Comparison of ENCODE assay signal across 10 mouse cellular contexts in genomic region chr4:142209884-142210283, GRCm38 (mm10). TPM values are rescaled to one million over a fixed set of nuclear protein-coding genes. Genes with fewer than 3 reads are reported as not detected.
DNase-seq lines count a peak whose midpoint lies in the region; ATAC-seq and TF ChIP-seq lines count a peak whose summit lies in the region.
"Had no signal": no experiment of that assay in that cellular context is flagged by ENCODE, and none has a peak within 500 bp of the region (broad histone marks: within the 10 kb centered on the region; RNA-seq: fewer than 3 reads in every experiment).

No protein-coding gene starts in this region.

- H3K4me3 ChIP-seq in hindbrain, embryonic 16.5 days (ENCODE audit: low read length), result no peak overlapping the region
- H3K4me3 ChIP-seq in hindbrain, postnatal 0 days (ENCODE audit: low read length), result no peak overlapping the region
- no peak overlapping the region for H3K4me3 ChIP-seq in heart, adult 2 months
- no peak overlapping the region for H3K4me3 ChIP-seq in limb, embryonic 15.5 days
- H3K4me3 ChIP-seq: liver, embryonic 12.5 days; midbrain, embryonic 12.5 days had no signal

- peak; percentile 57; the same call in 1 of the 2 replicates for TF ChIP-seq EP300 in heart, adult 2 months (IDR thresholded peaks at IDR 0.05; ENCODE audit: insufficient read depth, low read depth, low read length)

- WGBS in hindbrain, embryonic 16.5 days, result 76% methylated on average over 9 of the region's 9 CpGs
- WGBS in hindbrain, postnatal 0 days, result 68% methylated on average over 9 of the region's 9 CpGs
- 20% methylated on average over 9 of the region's 9 CpGs for WGBS in heart, adult 2 months
- WGBS in limb, embryonic 15.5 days, result 45% methylated on average over 9 of the region's 9 CpGs

- no peak for DNase-seq in hindbrain, postnatal 0 days (ENCODE audit: low spot score)
- DNase-seq in heart, adult 2 months, result peak; percentile 62 to 77
- DNase-seq in kidney, adult 11 months, result peak; percentile 77
- DNase-seq in right cerebral cortex, adult 18-20 months, result no peak
- no peak for DNase-seq in layer of hippocampus, postnatal 25 days (ENCODE audit: extremely low spot score in 1 of 2, low spot score in 1 of 2)
- no peak for DNase-seq in gastrocnemius, postnatal 36 days

- H3K4me2 ChIP-seq in hindbrain, embryonic 16.5 days (ENCODE audit: low read length), result no peak overlapping the region
- no peak overlapping the region for H3K4me2 ChIP-seq in hindbrain, postnatal 0 days (ENCODE audit: low read depth, low read length)
- H3K4me2 ChIP-seq in limb, embryonic 15.5 days, result no peak overlapping the region
- H3K4me2 ChIP-seq: liver, embryonic 12.5 days; midbrain, embryonic 12.5 days had no signal

- H3K36me3 ChIP-seq in hindbrain, embryonic 16.5 days (ENCODE audit: control insufficient read depth, insufficient read depth, low read length), result no peaks in the 10 kb centered on the region
- no peaks in the 10 kb centered on the region for H3K36me3 ChIP-seq in hindbrain, postnatal 0 days (ENCODE audit: insufficient read depth, low read length)
- H3K36me3 ChIP-seq in heart, adult 2 months (ENCODE audit: control insufficient read depth, insufficient read depth, low read length), result no peaks in the 10 kb centered on the region
- no peaks in the 10 kb centered on the region; the same call in 1 of the 2 replicates for H3K36me3 ChIP-seq in limb, embryonic 15.5 days
- H3K36me3 ChIP-seq: midbrain, embryonic 12.5 days had no signal

- no peak for TF ChIP-seq CTCF in hindbrain, postnatal 0 days (IDR thresholded peaks at IDR 0.05; ENCODE audit: low read depth)
- no peak for TF ChIP-seq CTCF in heart, adult 2 months (IDR thresholded peaks at IDR 0.05)

- 0 out of 2 replicates have a peak overlapping the region, but pooled peaks have one; percentile 27 for H3K9ac ChIP-seq in hindbrain, embryonic 16.5 days (ENCODE audit: low read depth, low read length)
- H3K9ac ChIP-seq in hindbrain, postnatal 0 days (replicated peaks; ENCODE audit: low read length), result no peak overlapping the region
- no peak overlapping the region for H3K9ac ChIP-seq in heart, adult 2 months (ENCODE audit: low read depth, low read length)
- H3K9ac ChIP-seq in limb, embryonic 15.5 days, result no peak overlapping the region
- H3K9ac ChIP-seq: liver, embryonic 12.5 days; midbrain, embryonic 12.5 days had no signal

- TF ChIP-seq POLR2A in heart, adult 2 months (IDR thresholded peaks at IDR 0.05; ENCODE audit: insufficient read depth, low read depth, low read length), result no peak

- no peak overlapping the region for H3K27ac ChIP-seq in hindbrain, embryonic 16.5 days (ENCODE audit: low read depth, low read length)
- H3K27ac ChIP-seq in hindbrain, postnatal 0 days, result no peak overlapping the region
- H3K27ac ChIP-seq in heart, adult 2 months, result no peak overlapping the region
- peak overlapping the region; percentile 33; the same call in 1 of the 2 replicates for H3K27ac ChIP-seq in limb, embryonic 15.5 days
- H3K27ac ChIP-seq: liver, embryonic 12.5 days; midbrain, embryonic 12.5 days had no signal

- H3K9me3 ChIP-seq in hindbrain, embryonic 16.5 days (ENCODE audit: control insufficient read depth, low read length), result no peaks in the 10 kb centered on the region
- no peaks in the 10 kb centered on the region for H3K9me3 ChIP-seq in hindbrain, postnatal 0 days (ENCODE audit: low read length)
- no peaks in the 10 kb centered on the region for H3K9me3 ChIP-seq in limb, embryonic 15.5 days
- H3K9me3 ChIP-seq: liver, embryonic 12.5 days; midbrain, embryonic 12.5 days had no signal

- ATAC-seq in hindbrain, embryonic 16.5 days, result no peak
- no peak for ATAC-seq in hindbrain, postnatal 0 days
- ATAC-seq in limb, embryonic 15.5 days (ENCODE audit: insufficient number of reproducible peaks, low FRiP score, low TSS enrichment, low read depth), result no peak
- ATAC-seq: liver, embryonic 12.5 days had no signal

- H3K4me1 ChIP-seq in hindbrain, embryonic 16.5 days (ENCODE audit: control insufficient read depth, insufficient read depth, low read depth, low read length), result peaks cover 14% of the 10 kb centered on the region
- H3K4me1 ChIP-seq in hindbrain, postnatal 0 days (ENCODE audit: insufficient read depth, low read length), result peaks cover 12% of the 10 kb centered on the region; the same call in 1 of the 2 replicates
- H3K4me1 ChIP-seq in heart, adult 2 months (ENCODE audit: control insufficient read depth, insufficient read depth, low read length), result peaks cover 4% of the 10 kb centered on the region
- H3K4me1 ChIP-seq in limb, embryonic 15.5 days, result peaks cover 43% of the 10 kb centered on the region

- intact Hi-C loops in heart, adult 2 months (cut with DNase I), result loop anchor here (2.0 to 5.0 kb wide), 2 partner anchors 37 to 55 kb away; no protein-coding TSS in a partner anchor
- intact Hi-C loops in gastrocnemius, postnatal 36 days (cut with DNase I), result no loop called here

- no peaks in the 10 kb centered on the region for H3K79me2 ChIP-seq in heart, adult 2 months (replicated peaks; ENCODE audit: control insufficient read depth, insufficient read depth, low read length)

- H3K27me3 ChIP-seq in hindbrain, embryonic 16.5 days (replicated peaks; ENCODE audit: control insufficient read depth, insufficient read depth, low read length), result no peaks in the 10 kb centered on the region
- no peaks in the 10 kb centered on the region for H3K27me3 ChIP-seq in hindbrain, postnatal 0 days (ENCODE audit: insufficient read depth, low read length)
- H3K27me3 ChIP-seq in heart, adult 2 months (ENCODE audit: control insufficient read depth, insufficient read depth, low read length), result no peaks in the 10 kb centered on the region
- no peaks in the 10 kb centered on the region for H3K27me3 ChIP-seq in limb, embryonic 15.5 days
- H3K27me3 ChIP-seq: liver, embryonic 12.5 days; midbrain, embryonic 12.5 days had no signal

RNA-seq across cellular contexts. Expression of gene Kazn, which starts 29.3 kb away (rescaled TPM):
- 26.4 and 27.1 TPM in 2 replicates for polyA plus RNA-seq in hindbrain, embryonic 16.5 days (2015; fragmentation: Nextera tagmentation; extraction: Ambion mirVana)
- 74.3 and 78.3 TPM in 2 replicates for total RNA-seq in hindbrain, postnatal 0 days (2014; rRNA removed)
- polyA plus RNA-seq in hindbrain, postnatal 0 days (2015; fragmentation: Nextera tagmentation; extraction: Ambion mirVana), result 19.3 and 20.9 TPM in 2 replicates
- 1 to 10 TPM; 2.4 to 3.4 TPM for total RNA-seq in heart, adult 2 months (2021)
- 3.8 and 5.7 TPM in 2 replicates for polyA plus RNA-seq in heart, adult 2 months (2012; rRNA removed)
- 11.1 and 15.2 TPM in 2 replicates for polyA plus RNA-seq in limb, embryonic 15.5 days (2015; fragmentation: Nextera tagmentation; extraction: Ambion mirVana)
- total RNA-seq in layer of hippocampus, postnatal 25 days (2021), result 10 to 100 TPM; 47.6 to 50.8 TPM
- 1 to 10 TPM; 1.8 to 2.6 TPM for total RNA-seq in gastrocnemius, postnatal 36 days (2021)

Comparison
In these comparisons a context has a peak if more than half of its experiments do, and no peak if none do; other contexts are left out.
1. DNase-seq: peak in heart, adult 2 months (2 of 2) and kidney, adult 11 months (single experiment); none in hindbrain, postnatal 0 days (single experiment), right cerebral cortex, adult 18-20 months (single experiment), layer of hippocampus, postnatal 25 days (0 of 2) and gastrocnemius, postnatal 36 days (0 of 2).
2. RNA of gene Kazn, which starts 29.3 kb away (total RNA-seq): 74.3 to 78.3 TPM in hindbrain, postnatal 0 days and 47.6 to 50.8 TPM in layer of hippocampus, postnatal 25 days; 2.4 to 3.4 TPM in heart, adult 2 months and 1.8 to 2.6 TPM in gastrocnemius, postnatal 36 days; every median in the first group is over 10 times any median in the second.